Mouse (Mus musculus): ENCODE data around the gene Cyp24a1. TPM values are rescaled to one million over a fixed set of nuclear protein-coding genes. Genes with fewer than 3 reads are reported as not detected.
A peak's percentile ranks its signal among the peaks of the same experiment; 100 is the strongest.

The Cyp24a1 gene
- polyA plus RNA-seq, 1 experiment = 29.2 TPM

- peaks cover 8% of the 10 kb centered on the region; the same call in 1 of the 2 replicates for H3K4me1 ChIP-seq (ENCODE audit: control insufficient read depth, insufficient read depth, low read length)
- DNase-seq = no peak
- no peak overlapping the region for H3K4me3 ChIP-seq (ENCODE audit: insufficient read depth, low read depth, low read length)
- H3K36me3 ChIP-seq (ENCODE audit: control insufficient read depth, insufficient read depth, low read length) = peaks cover 2% of the 10 kb centered on the region; the same call in 1 of the 2 replicates
- H3K27ac ChIP-seq (ENCODE audit: insufficient read depth, low read depth, low read length) = no peak overlapping the region
- no peaks in the 10 kb centered on the region for H3K27me3 ChIP-seq (replicated peaks; ENCODE audit: control insufficient read depth, insufficient read depth, low read length)
- TF ChIP-seq POLR2A (IDR thresholded peaks at IDR 0.05; ENCODE audit: low read depth, low read length) (no peak), CTCF (conservative IDR thresholded peaks at IDR 0.05; ENCODE audit: insufficient read depth, insufficient read length, low read depth, low read length) (no peak)
- 89% methylated on average over 12 of the region's 12 CpGs for WGBS
Observed at GRCm38 (mm10) chr2:170513756-170514155, 16.8 kb upstream of the Cyp24a1 start.

- peak overlapping the region; percentile 93 for H3K4me3 ChIP-seq (ENCODE audit: insufficient read depth, low read depth, low read length)
- TF ChIP-seq POLR2A (IDR thresholded peaks at IDR 0.05; ENCODE audit: low read depth, low read length) (peak; percentile 19), CTCF (conservative IDR thresholded peaks at IDR 0.05; ENCODE audit: insufficient read depth, insufficient read length, low read depth, low read length) (peak; percentile 93)
- H3K27ac ChIP-seq (ENCODE audit: insufficient read depth, low read depth, low read length) = peak overlapping the region; percentile 97
- DNase-seq = peak; percentile 95
- peaks cover 8% of the 10 kb centered on the region; the same call in 1 of the 2 replicates for H3K4me1 ChIP-seq (ENCODE audit: control insufficient read depth, insufficient read depth, low read length)
- no peaks in the 10 kb centered on the region for H3K27me3 ChIP-seq (replicated peaks; ENCODE audit: control insufficient read depth, insufficient read depth, low read length)
- 1% methylated on average over 69 of the region's 69 CpGs for WGBS
- no peaks in the 10 kb centered on the region for H3K36me3 ChIP-seq (ENCODE audit: control insufficient read depth, insufficient read depth, low read length)
Observed at GRCm38 (mm10) chr2:170511073-170511891, 14.3 kb upstream of the Cyp24a1 start.

GRCm38 (mm10) chr2:170508821-170509220, 11.9 kb upstream of the Cyp24a1 start:
- Histone ChIP-seq H3K4me3 (ENCODE audit: insufficient read depth, low read depth, low read length) (peak overlapping the region; percentile 41), H3K27me3 (replicated peaks; ENCODE audit: control insufficient read depth, insufficient read depth, low read length) (no peaks in the 10 kb centered on the region), H3K4me1 (ENCODE audit: control insufficient read depth, insufficient read depth, low read length) (peaks cover 8% of the 10 kb centered on the region; the same call in 1 of the 2 replicates), H3K36me3 (ENCODE audit: control insufficient read depth, insufficient read depth, low read length) (no peaks in the 10 kb centered on the region), H3K27ac (ENCODE audit: insufficient read depth, low read depth, low read length) (no peak overlapping the region)
- peak; percentile 94 for DNase-seq
- WGBS = 2% methylated on average over 12 of the region's 12 CpGs
- TF ChIP-seq CTCF (conservative IDR thresholded peaks at IDR 0.05; ENCODE audit: insufficient read depth, insufficient read length, low read depth, low read length) = peak; percentile 90
- no peak for TF ChIP-seq POLR2A (IDR thresholded peaks at IDR 0.05; ENCODE audit: low read depth, low read length)

- DNase-seq = peak; percentile 87
- H3K27me3 ChIP-seq (replicated peaks; ENCODE audit: control insufficient read depth, insufficient read depth, low read length) = no peaks in the 10 kb centered on the region
- WGBS = 4% methylated on average over 10 of the region's 10 CpGs
- peaks cover 8% of the 10 kb centered on the region; the same call in 1 of the 2 replicates for H3K4me1 ChIP-seq (ENCODE audit: control insufficient read depth, insufficient read depth, low read length)
- TF ChIP-seq CTCF (conservative IDR thresholded peaks at IDR 0.05; ENCODE audit: insufficient read depth, insufficient read length, low read depth, low read length) (peak; percentile 88), POLR2A (IDR thresholded peaks at IDR 0.05; ENCODE audit: low read depth, low read length) (no peak)
- H3K27ac ChIP-seq (ENCODE audit: insufficient read depth, low read depth, low read length) = no peak overlapping the region
- H3K4me3 ChIP-seq (ENCODE audit: insufficient read depth, low read depth, low read length) = no peak overlapping the region
- no peaks in the 10 kb centered on the region for H3K36me3 ChIP-seq (ENCODE audit: control insufficient read depth, insufficient read depth, low read length)
Observed at GRCm38 (mm10) chr2:170507734-170508133, 10.8 kb upstream of the Cyp24a1 start.

GRCm38 (mm10) chr2:170503983-170504382, 7.0 kb upstream of the Cyp24a1 start:
- Histone ChIP-seq H3K36me3 (ENCODE audit: control insufficient read depth, insufficient read depth, low read length) (no peaks in the 10 kb centered on the region), H3K4me1 (ENCODE audit: control insufficient read depth, insufficient read depth, low read length) (peaks cover 2% of the 10 kb centered on the region; the same call in 1 of the 2 replicates), H3K4me3 (ENCODE audit: insufficient read depth, low read depth, low read length) (no peak overlapping the region), H3K27ac (ENCODE audit: insufficient read depth, low read depth, low read length) (no peak overlapping the region), H3K27me3 (replicated peaks; ENCODE audit: control insufficient read depth, insufficient read depth, low read length) (no peaks in the 10 kb centered on the region)
- no peak for DNase-seq
- no peak for TF ChIP-seq CTCF (conservative IDR thresholded peaks at IDR 0.05; ENCODE audit: insufficient read depth, insufficient read length, low read depth, low read length)
- no peak for TF ChIP-seq POLR2A (IDR thresholded peaks at IDR 0.05; ENCODE audit: low read depth, low read length)
- 39% methylated on average over 4 of the region's 4 CpGs for WGBS

- WGBS = 58% methylated on average over 8 of the region's 8 CpGs
- Histone ChIP-seq H3K27me3 (replicated peaks; ENCODE audit: control insufficient read depth, insufficient read depth, low read length) (no peaks in the 10 kb centered on the region), H3K27ac (ENCODE audit: insufficient read depth, low read depth, low read length) (no peak overlapping the region), H3K4me1 (ENCODE audit: control insufficient read depth, insufficient read depth, low read length) (no peaks in the 10 kb centered on the region), H3K36me3 (ENCODE audit: control insufficient read depth, insufficient read depth, low read length) (no peaks in the 10 kb centered on the region), H3K4me3 (ENCODE audit: insufficient read depth, low read depth, low read length) (no peak overlapping the region)
- no peak for DNase-seq
- TF ChIP-seq POLR2A (IDR thresholded peaks at IDR 0.05; ENCODE audit: low read depth, low read length) (no peak), CTCF (conservative IDR thresholded peaks at IDR 0.05; ENCODE audit: insufficient read depth, insufficient read length, low read depth, low read length) (no peak)
Observed at GRCm38 (mm10) chr2:170503343-170503742, 6.4 kb upstream of the Cyp24a1 start.

GRCm38 (mm10) chr2:170498011-170498410, 1.1 kb upstream of the Cyp24a1 start:
- Histone ChIP-seq H3K4me3 (ENCODE audit: insufficient read depth, low read depth, low read length) (no peak overlapping the region), H3K27me3 (replicated peaks; ENCODE audit: control insufficient read depth, insufficient read depth, low read length) (0 out of 2 replicates have a peak, but pooled peaks cover 3% of the 10 kb centered on the region), H3K4me1 (ENCODE audit: control insufficient read depth, insufficient read depth, low read length) (peaks cover 5% of the 10 kb centered on the region; the same call in 1 of the 2 replicates), H3K36me3 (ENCODE audit: control insufficient read depth, insufficient read depth, low read length) (no peaks in the 10 kb centered on the region), H3K27ac (ENCODE audit: insufficient read depth, low read depth, low read length) (no peak overlapping the region; the same call in 1 of the 2 replicates)
- TF ChIP-seq CTCF (conservative IDR thresholded peaks at IDR 0.05; ENCODE audit: insufficient read depth, insufficient read length, low read depth, low read length) (no peak), POLR2A (IDR thresholded peaks at IDR 0.05; ENCODE audit: low read depth, low read length) (no peak)
- peak; percentile 48 for DNase-seq
- 27% methylated on average over 8 of the region's 8 CpGs for WGBS
